Mouse (Mus musculus): ENCODE measurements around the gene Gm21190.
"Not testable (repeated sequence)": the region's sequence is repeated elsewhere in the genome, so short reads cannot be mapped to it uniquely, and the experiment has no call there.

The Gm21190 gene

DNA sequence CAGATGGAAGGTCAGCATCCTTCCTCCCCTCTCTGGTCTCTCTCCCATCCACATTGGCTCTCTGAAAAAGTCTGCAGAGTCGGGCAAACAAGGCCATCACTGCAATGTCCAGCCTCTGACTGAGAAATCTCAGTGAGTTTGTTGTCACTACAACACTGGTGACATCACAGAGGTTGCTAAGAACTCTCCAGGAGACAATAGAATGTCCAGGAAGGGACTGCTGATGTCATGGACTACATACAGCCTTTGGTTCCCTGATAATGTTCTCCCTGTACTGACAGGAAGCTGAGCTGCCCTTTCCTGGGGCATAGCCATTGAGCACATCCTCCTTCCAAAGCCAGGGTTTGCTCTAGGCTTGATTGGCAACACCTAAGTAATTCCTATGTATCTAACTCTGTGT is at the start of gene Gm21190:
TSS of gene Gm21190 (minus strand) at position 101 of the 400 bp plus-strand sequence.
- not testable (repeated sequence) for DNase-seq (ENCODE audit: inconsistent age in 2 of 2, low spot score in 1 of 2)

GRCm38 (mm10) chr5:15577033-15577432 is 48.0 kb upstream of the Gm21190 start, which contains the start of gene Gm21083:
Gm21083 (plus strand) TSS chr5:15577333.
- DNase-seq (ENCODE audit: inconsistent age in 2 of 2, low spot score in 1 of 2) = not testable (repeated sequence)

DNA sequence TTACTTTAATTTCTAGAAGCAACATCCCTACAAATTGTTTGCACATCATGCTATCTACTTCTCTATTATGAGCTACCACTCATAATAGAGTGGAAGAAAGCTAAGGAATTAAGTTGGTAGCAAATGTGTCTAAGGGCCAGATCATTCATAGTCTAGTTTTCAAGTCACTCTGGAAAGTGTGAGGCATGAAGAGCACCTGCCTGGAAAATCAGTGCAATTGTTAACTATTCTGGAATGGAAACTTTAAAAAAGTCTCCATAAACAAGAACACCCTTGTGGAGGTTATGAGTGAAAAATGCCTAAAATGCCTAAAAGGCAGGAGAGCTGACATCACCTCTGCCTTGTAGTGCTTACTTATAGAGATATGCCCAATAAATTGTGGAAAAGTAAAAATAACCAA is 44.7 kb upstream of the Gm21190 start:
- DNase-seq (ENCODE audit: inconsistent age in 2 of 2, low spot score in 1 of 2) = not testable (repeated sequence)

GRCm38 (mm10) chr5:15561425-15562264 is 32.6 kb upstream of the Gm21190 start:
- not testable (repeated sequence) for DNase-seq (ENCODE audit: inconsistent age in 2 of 2, low spot score in 1 of 2)

DNA sequence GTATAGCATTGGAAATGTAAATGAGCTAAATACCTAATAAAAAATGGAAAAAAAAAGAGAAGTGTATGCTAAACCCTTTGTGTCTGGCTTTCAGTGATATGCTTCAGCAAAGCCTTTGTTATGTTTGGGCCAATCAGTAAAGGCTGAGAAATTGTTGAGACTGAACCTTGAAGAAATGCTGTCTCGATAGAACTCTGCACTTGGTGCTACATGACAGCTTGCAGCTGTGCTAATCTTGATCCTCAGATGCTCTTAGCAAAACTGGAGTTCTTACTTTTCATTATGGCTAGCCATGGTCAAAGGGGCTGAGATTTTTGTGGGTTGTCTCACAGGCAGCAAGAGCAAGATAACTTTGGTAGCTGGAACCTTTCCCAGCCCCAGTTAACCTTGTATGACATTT is 29.6 kb upstream of the Gm21190 start:
- DNase-seq (ENCODE audit: inconsistent age in 2 of 2, low spot score in 1 of 2) = peak in 1 of 2 experiments; percentile 36

DNA sequence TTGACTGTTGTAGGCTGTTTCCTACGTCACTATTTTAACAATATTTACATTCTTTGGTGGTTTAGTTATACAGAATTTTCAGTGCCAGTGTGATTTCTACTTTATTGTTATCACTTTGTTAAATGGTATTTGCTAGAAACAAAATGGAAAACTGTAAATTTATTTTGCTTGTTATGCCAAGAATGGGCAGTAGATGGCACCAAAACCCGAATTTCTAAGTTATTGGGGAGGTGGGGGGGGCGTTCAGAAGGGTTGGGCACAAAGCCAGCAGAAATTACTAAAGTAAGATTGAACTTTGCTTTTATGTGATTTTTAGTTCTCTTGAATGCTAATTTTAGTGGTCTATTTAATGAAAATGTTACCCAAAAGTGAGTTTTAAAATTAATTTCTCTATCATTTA is 20.6 kb upstream of the Gm21190 start:
- DNase-seq (ENCODE audit: inconsistent age in 2 of 2, low spot score in 1 of 2) = peak in 1 of 2 experiments; percentile 55

GRCm38 (mm10) chr5:15549134-15549533 is 20.1 kb upstream of the Gm21190 start:
- not testable (repeated sequence) for DNase-seq (ENCODE audit: inconsistent age in 2 of 2, low spot score in 1 of 2)

- not testable (repeated sequence) for DNase-seq (ENCODE audit: inconsistent age in 2 of 2, low spot score in 1 of 2)
Measured at GRCm38 (mm10) chr5:15548642-15549041, 19.6 kb upstream of the Gm21190 start.

GRCm38 (mm10) chr5:15522470-15522869 is 6.6 kb downstream of the Gm21190 start:
- peak; percentile 8 to 61 for DNase-seq (ENCODE audit: inconsistent age in 2 of 2, low spot score in 1 of 2)

DNA sequence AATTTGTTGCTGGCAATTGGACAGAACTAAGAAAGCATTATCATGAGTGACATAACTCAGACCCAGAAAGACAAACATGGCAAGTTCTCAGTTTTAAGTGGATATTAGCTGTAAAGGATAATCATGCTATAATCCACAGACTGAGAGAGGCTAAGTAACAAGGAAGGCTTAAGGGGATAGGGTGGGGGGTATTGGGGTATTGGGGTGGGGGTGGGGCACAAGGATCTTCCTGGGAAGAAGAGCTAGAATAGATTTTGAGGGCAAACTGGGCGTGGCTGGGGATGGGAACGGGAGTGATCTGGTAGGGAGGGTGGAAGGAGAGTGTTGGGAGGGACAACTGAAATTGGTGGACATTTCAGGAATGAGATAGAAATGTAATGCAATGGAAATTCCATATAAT is 7.0 kb downstream of the Gm21190 start:
- not testable (repeated sequence) for DNase-seq (ENCODE audit: inconsistent age in 2 of 2, low spot score in 1 of 2)

DNA sequence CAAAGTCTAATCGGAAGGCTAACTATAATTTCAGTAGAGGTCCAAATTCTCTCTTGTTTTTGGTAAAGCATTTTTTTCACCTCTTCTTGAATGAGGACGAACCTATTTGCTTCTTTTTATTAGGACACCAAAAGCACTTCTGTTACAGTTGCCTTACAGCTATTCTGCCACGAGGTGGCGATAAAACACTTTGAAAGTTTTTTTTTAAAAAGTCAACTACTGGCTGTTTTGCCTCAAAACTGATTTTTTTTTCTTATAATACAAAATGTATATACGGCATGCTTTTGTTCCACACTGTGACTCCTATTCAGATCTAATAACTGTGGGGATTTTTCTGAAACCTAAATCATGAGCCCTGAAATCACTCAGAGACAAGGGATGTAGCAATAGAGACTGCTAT is 8.6 kb downstream of the Gm21190 start:
- DNase-seq (ENCODE audit: inconsistent age in 2 of 2, low spot score in 1 of 2) = peak in 1 of 2 experiments; percentile 70

DNA sequence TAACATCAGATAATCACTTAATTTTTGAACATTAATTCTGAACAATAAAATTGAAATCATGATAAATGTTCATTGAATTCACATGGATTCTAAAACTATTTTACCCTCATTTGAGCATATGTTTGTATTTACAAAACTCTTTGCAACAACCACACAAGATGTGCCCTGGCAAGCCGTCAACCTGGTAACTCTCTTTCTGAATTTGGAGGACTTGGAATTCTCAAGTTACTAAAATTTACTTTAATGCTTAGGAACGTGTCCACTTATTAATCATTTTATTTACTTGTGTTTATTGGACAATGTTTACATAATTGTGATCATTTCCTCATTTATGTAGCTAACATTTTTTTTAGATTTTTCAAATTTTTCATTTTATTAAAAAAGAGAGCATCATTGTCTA is 11.9 kb downstream of the Gm21190 start:
- DNase-seq (ENCODE audit: inconsistent age in 2 of 2, low spot score in 1 of 2) = not testable (repeated sequence)

GRCm38 (mm10) chr5:15512236-15512635 is 16.8 kb downstream of the Gm21190 start:
- not testable (repeated sequence) for DNase-seq (ENCODE audit: inconsistent age in 2 of 2, low spot score in 1 of 2)

DNA sequence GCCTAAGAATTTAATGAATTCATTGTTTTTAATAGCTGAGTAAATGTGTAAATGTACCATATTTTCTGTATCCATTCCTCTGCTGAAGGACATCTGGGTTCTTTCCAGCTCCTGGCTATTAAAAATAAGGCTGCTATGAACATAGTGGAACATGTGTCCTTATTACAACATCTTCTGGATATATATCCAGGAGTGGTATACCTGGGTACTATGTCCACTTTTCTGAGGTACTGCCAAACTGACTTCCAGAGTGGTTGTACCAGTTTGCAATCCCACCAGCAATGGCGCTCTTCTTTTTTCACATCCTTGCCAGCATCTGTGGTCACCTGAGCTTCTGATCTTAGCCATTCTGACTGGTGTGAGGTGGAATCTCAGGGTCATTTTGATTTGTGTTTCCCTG is 19.1 kb downstream of the Gm21190 start:
- DNase-seq (ENCODE audit: inconsistent age in 2 of 2, low spot score in 1 of 2) = not testable (repeated sequence)

DNA sequence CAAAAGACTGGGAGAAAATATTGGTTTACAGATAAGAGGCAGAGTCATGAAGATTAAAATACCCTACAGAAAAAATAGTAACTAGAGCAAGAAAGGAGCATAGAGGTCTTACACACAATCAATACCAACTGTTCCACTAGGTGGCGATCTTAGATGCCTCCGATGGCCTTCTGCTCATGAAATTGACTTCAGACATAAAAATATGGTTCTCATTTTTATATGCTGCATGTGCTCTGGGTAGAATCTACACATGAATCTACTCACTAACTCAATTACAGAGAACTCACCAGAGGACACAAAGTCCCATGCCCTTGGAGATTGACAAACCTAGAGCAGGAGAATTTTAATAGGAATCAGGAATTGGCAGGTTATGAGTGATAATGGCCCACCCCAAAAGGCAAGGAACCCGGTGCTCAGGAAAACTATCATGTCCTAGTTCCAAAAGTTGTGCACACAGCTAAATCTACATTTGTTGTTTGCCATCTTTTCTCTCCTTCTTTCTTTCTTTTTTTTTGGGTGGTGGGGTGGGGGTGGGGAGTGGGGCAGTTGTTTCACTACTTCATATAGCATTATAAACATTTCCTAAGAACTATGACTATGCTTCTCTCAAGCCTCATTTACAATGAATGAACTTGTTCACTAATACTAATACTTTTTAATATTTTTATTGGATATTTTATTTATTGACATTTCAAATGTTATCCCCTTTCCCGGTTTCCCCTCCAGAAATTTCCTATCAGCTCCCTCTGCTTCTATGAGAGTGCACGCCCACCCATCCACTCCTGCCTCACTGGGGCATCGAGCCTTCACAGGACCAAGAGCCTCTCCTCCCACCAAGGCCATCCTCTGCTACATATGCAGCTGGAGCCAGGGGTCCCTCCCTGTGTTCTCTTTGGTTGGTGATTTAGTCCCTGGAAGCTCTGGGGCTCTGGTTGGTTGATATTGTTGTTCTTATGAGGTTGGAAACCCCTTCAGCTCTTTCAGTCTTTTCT is 20.3 kb downstream of the Gm21190 start:
- peak in 1 of 2 experiments; percentile 75 for DNase-seq (ENCODE audit: inconsistent age in 2 of 2, low spot score in 1 of 2)

DNA sequence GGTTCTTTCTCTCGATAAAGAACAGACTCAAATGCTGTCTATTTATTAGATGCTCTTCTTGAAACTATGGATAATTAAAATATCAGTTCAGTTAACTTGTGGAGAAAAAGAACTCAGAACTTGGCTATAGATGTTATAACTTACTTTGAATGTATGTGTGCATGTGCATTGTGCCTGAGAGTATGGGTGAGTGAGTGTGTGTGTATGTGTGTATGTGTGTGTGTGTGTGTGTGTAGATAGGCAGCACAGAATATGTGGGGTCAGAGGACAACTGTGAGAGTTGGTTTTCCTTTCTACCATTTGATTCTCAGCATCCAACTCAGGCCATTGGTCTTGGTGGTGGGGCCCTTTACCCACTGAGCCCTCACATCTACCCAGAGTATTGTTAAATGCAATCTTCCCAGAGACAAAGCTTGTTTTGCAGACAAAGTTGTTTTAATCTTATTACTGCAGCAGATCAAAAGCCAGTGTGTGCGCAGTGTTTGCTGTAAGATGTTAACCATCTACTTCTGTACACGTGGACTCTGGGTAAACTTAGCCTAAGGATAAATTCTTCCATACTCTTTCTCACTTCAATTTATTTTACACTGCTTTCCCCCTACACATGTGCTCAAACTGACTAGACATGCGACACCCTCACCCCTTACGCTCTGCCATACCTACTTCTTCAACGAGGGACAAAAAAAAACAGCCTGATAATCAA is 21.1 kb downstream of the Gm21190 start:
- not testable (repeated sequence) for DNase-seq (ENCODE audit: inconsistent age in 2 of 2, low spot score in 1 of 2)

DNA sequence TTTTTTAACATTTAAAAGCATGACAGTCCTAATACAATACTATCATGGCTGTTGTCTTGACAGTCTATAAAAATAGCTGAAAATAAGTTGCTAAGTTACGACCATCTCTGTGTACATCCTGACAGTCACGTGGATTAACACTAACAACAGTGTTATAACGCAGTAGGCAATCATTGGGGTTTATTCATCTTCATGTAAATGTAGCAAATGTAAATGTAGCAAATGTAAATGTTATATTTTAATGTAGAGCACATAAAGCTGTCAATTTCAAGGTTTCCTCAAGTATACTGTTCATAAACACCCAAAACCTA is 21.8 kb downstream of the Gm21190 start:
- no peak for DNase-seq (ENCODE audit: inconsistent age in 2 of 2, low spot score in 1 of 2)

DNA sequence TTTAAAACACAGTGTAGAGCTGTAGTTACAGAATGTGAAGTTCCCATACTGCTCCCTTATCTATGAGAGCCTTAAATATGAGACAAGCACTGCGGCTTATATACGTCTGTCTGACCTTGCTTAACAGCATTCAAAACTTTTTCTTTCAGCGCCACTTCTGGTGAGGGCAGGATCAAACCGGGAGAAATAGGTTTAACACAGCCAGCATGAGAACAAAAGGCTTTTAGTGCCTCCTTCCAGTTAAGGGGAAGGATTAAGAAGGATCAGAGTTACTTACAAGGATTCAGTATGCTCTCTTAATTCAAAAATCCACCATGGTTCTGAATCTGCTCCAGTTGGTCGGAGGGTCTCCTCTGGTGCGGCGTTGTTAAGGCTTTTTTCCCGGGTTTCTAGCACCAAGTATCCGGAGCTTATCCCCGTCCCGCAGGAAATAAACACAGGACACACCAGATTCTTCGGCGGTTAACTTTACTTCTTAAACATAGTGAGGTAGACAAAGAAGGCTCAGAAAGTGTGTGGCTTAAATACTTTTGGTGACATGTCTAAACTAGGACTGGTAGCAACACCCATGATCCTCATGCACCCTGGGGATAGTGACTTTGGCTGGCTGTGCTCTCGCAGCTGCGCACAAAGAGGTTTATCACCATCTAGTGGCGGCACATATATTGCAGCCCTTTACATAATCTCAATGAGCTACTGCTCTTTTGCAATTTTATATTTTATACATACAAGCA is 22.3 kb downstream of the Gm21190 start:
- peak; percentile 14 to 71 for DNase-seq (ENCODE audit: inconsistent age in 2 of 2, low spot score in 1 of 2)

- peak; percentile 25 to 78 for DNase-seq (ENCODE audit: inconsistent age in 2 of 2, low spot score in 1 of 2)
Measured at GRCm38 (mm10) chr5:15498774-15499400, 30.1 kb downstream of the Gm21190 start.

GRCm38 (mm10) chr5:15498350-15498749 is 30.7 kb downstream of the Gm21190 start:
- not testable (repeated sequence) for DNase-seq (ENCODE audit: inconsistent age in 2 of 2, low spot score in 1 of 2)

Data from adrenal gland, adult (tissue).